Mouse (Mus musculus): ENCODE results near the gene Kdm4c. TPM values are rescaled to one million over a fixed set of nuclear protein-coding genes. Genes with fewer than 3 reads are reported as not detected.

Kdm4c gene
- total RNA-seq, 1 experiment = 44.9 TPM

- H3K4me3 ChIP-seq (ENCODE audit: insufficient read depth in 1 of 2, low read depth in 1 of 2, low read length in 2 of 2, poor library complexity in 1 of 2, severe bottlenecking in 1 of 2) = peak overlapping the region; percentile 84 to 88
- H3K9ac ChIP-seq (ENCODE audit: insufficient read depth, low read depth, low read length, poor library complexity, severe bottlenecking) = peak overlapping the region; percentile 89
- no peaks in the 10 kb centered on the region for H3K9me3 ChIP-seq (ENCODE audit: control insufficient read depth, insufficient read depth, low read depth, low read length)
- in situ Hi-C loops (cut with MboI; ENCODE audit: low sequenced_read_pairs in 2 of 2, unreplicated experiment in 2 of 2) = no loop called here
- TF ChIP-seq HCFC1 (IDR thresholded peaks at IDR 0.05; ENCODE audit: borderline replicate concordance, insufficient read depth, low read length) = no peak
- TF ChIP-seq ZNF384 (IDR thresholded peaks at IDR 0.05; ENCODE audit: low read depth, low read length) = peak; percentile 72
- no peaks in the 10 kb centered on the region for H3K36me3 ChIP-seq (ENCODE audit: control insufficient read depth, insufficient read depth, low read length, poor library complexity, severe bottlenecking)
- peak overlapping the region; percentile 56 for H3K27ac ChIP-seq (ENCODE audit: insufficient read depth, low read depth, low read length, poor library complexity, severe bottlenecking)
- no peaks in the 10 kb centered on the region for H3K4me1 ChIP-seq (ENCODE audit: control insufficient read depth in 2 of 2, insufficient read depth in 2 of 2, low read length in 2 of 2, poor library complexity in 1 of 2)
- peak; percentile 35 for DNase-seq (ENCODE audit: low read depth, low spot score)
Observed at GRCm38 (mm10) chr4:74252245-74253105, 10.2 kb downstream of the Kdm4c start.

GRCm38 (mm10) chr4:74257882-74258281 lies 15.6 kb downstream of the Kdm4c start:
- Histone ChIP-seq H3K9me3 (ENCODE audit: control insufficient read depth, insufficient read depth, low read depth, low read length) (no peaks in the 10 kb centered on the region), H3K4me1 (ENCODE audit: control insufficient read depth in 2 of 2, insufficient read depth in 2 of 2, low read length in 2 of 2, poor library complexity in 1 of 2) (peaks cover 6 to 9% of the 10 kb centered on the region in 2 experiments), H3K36me3 (ENCODE audit: control insufficient read depth, insufficient read depth, low read length, poor library complexity, severe bottlenecking) (peaks cover 5% of the 10 kb centered on the region; the same call in 1 of the 2 replicates), H3K27ac (ENCODE audit: insufficient read depth, low read depth, low read length, poor library complexity, severe bottlenecking) (peak overlapping the region; percentile 97), H3K4me3 (ENCODE audit: insufficient read depth in 1 of 2, low read depth in 1 of 2, low read length in 2 of 2, poor library complexity in 1 of 2, severe bottlenecking in 1 of 2) (peak overlapping the region; percentile 27 to 38), H3K9ac (ENCODE audit: insufficient read depth, low read depth, low read length, poor library complexity, severe bottlenecking) (peak overlapping the region; percentile 42; the same call in 1 of the 2 replicates)
- TF ChIP-seq HCFC1 (IDR thresholded peaks at IDR 0.05; ENCODE audit: borderline replicate concordance, insufficient read depth, low read length) (no peak), CHD2 (IDR thresholded peaks at IDR 0.05; ENCODE audit: low read depth, low read length) (no peak), ZNF384 (IDR thresholded peaks at IDR 0.05; ENCODE audit: low read depth, low read length) (no peak), ZC3H11A (IDR thresholded peaks at IDR 0.05; ENCODE audit: borderline replicate concordance, low read depth, low read length) (no peak), MAFK (IDR thresholded peaks at IDR 0.05; ENCODE audit: insufficient read depth, low read depth, low read length) (no peak)
- in situ Hi-C loops (cut with MboI; ENCODE audit: low sequenced_read_pairs in 2 of 2, unreplicated experiment in 2 of 2) = no loop called here
- peak; percentile 46 for DNase-seq (ENCODE audit: low read depth, low spot score)

DNA sequence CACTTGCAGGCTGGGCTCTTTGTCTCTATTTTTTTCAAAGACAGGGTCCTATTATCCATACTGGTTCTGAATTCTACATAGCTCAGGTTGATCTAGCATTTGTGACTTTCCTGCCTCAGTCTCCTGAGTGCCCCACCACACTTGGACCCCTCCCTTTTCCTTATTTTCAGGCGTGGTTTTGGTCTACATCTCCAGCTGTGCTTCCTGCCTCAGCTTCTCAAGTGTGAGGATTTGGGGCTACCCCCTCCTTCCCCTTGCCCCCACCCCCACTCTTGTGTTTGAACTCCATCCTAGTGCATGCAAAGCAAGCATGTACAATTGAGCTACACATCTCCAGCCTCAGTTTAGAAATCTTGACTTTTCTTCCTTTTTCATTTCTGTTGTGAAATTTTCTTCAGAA lies 16.2 kb downstream of the Kdm4c start:
- DNase-seq (ENCODE audit: low read depth, low spot score) = peak; percentile 21
- Histone ChIP-seq H3K9ac (ENCODE audit: insufficient read depth, low read depth, low read length, poor library complexity, severe bottlenecking) (peak overlapping the region; percentile 42; the same call in 1 of the 2 replicates), H3K27ac (ENCODE audit: insufficient read depth, low read depth, low read length, poor library complexity, severe bottlenecking) (peak overlapping the region; percentile 97; the same call in 1 of the 2 replicates), H3K4me3 (ENCODE audit: insufficient read depth in 1 of 2, low read depth in 1 of 2, low read length in 2 of 2, poor library complexity in 1 of 2, severe bottlenecking in 1 of 2) (peak overlapping the region; percentile 38 to 49), H3K9me3 (ENCODE audit: control insufficient read depth, insufficient read depth, low read depth, low read length) (no peaks in the 10 kb centered on the region), H3K4me1 (ENCODE audit: control insufficient read depth in 2 of 2, insufficient read depth in 2 of 2, low read length in 2 of 2, poor library complexity in 1 of 2) (peaks cover 6 to 12% of the 10 kb centered on the region in 2 experiments), H3K36me3 (ENCODE audit: control insufficient read depth, insufficient read depth, low read length, poor library complexity, severe bottlenecking) (peaks cover 5% of the 10 kb centered on the region)
- in situ Hi-C loops (cut with MboI; ENCODE audit: low sequenced_read_pairs in 2 of 2, unreplicated experiment in 2 of 2) = no loop called here
- no peak for TF ChIP-seq ZC3H11A (IDR thresholded peaks at IDR 0.05; ENCODE audit: borderline replicate concordance, low read depth, low read length)
- no peak for TF ChIP-seq MAFK (IDR thresholded peaks at IDR 0.05; ENCODE audit: insufficient read depth, low read depth, low read length)
- no peak for TF ChIP-seq CHD2 (IDR thresholded peaks at IDR 0.05; ENCODE audit: low read depth, low read length)

GRCm38 (mm10) chr4:74259331-74259730 lies 17.0 kb downstream of the Kdm4c start:
- Histone ChIP-seq H3K27ac (ENCODE audit: insufficient read depth, low read depth, low read length, poor library complexity, severe bottlenecking) (peak overlapping the region; percentile 99; the same call in 1 of the 2 replicates), H3K9me3 (ENCODE audit: control insufficient read depth, insufficient read depth, low read depth, low read length) (no peaks in the 10 kb centered on the region), H3K9ac (ENCODE audit: insufficient read depth, low read depth, low read length, poor library complexity, severe bottlenecking) (peak overlapping the region; percentile 61; the same call in 1 of the 2 replicates), H3K4me3 (ENCODE audit: insufficient read depth in 1 of 2, low read depth in 1 of 2, low read length in 2 of 2, poor library complexity in 1 of 2, severe bottlenecking in 1 of 2) (peak overlapping the region; percentile 38 to 67), H3K4me1 (ENCODE audit: control insufficient read depth in 2 of 2, insufficient read depth in 2 of 2, low read length in 2 of 2, poor library complexity in 1 of 2) (peaks cover 8 to 12% of the 10 kb centered on the region in 2 experiments), H3K36me3 (ENCODE audit: control insufficient read depth, insufficient read depth, low read length, poor library complexity, severe bottlenecking) (peaks cover 8% of the 10 kb centered on the region)
- TF ChIP-seq MAFK (IDR thresholded peaks at IDR 0.05; ENCODE audit: insufficient read depth, low read depth, low read length) (no peak), ZNF384 (IDR thresholded peaks at IDR 0.05; ENCODE audit: low read depth, low read length) (no peak)
- DNase-seq (ENCODE audit: low read depth, low spot score) = peak; percentile 39
- in situ Hi-C loops (cut with MboI; ENCODE audit: low sequenced_read_pairs in 2 of 2, unreplicated experiment in 2 of 2) = no loop called here
